Comparison of ENCODE assay signal across 10 mouse cellular contexts in the genomic region with DNA sequence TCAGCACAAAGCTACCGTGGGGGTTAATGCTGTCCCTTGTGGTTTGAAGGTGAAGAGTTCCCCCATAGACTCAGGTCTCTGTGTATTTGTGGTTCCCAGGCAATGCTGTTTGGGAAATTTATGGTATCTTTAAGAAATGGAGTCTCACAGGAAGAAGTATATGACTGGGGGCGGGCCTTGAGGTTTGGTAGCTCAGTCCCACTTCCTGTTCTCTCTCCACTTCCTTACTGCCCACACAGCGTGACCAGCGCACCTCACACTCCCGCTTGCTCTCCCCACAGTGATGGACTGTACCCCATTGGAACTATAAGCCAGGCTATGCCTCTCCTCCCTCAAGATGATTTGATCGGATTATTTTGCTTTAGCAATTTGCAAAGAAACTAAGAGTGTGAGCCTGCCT. TPM values are rescaled to one million over a fixed set of nuclear protein-coding genes. Genes with fewer than 3 reads are reported as not detected.
DNase-seq lines count a peak whose midpoint lies in the region; TF ChIP-seq lines count a peak whose summit lies in the region.
"Had no signal": no experiment of that assay in that cellular context is flagged by ENCODE, and none has a peak within 500 bp of the region (broad histone marks: within the 10 kb centered on the region; RNA-seq: fewer than 3 reads in every experiment).

No protein-coding gene starts in this region.

- no peaks in the 10 kb centered on the region for H3K27me3 ChIP-seq in spleen, adult 2 months (ENCODE audit: control insufficient read depth, insufficient read depth, low read length)
- peaks cover 13% of the 10 kb centered on the region for H3K27me3 ChIP-seq in megakaryocyte, embryonic 14.5 days (replicated peaks)
- H3K27me3 ChIP-seq: limb, embryonic 15.5 days had no signal

- no peak for TF ChIP-seq POLR2A in spleen, adult 2 months (IDR thresholded peaks at IDR 0.05; ENCODE audit: low read depth, low read length)

- intact Hi-C loops in left cerebral cortex, adult 2 months (cut with DNase I), result no loop called here

- no peaks in the 10 kb centered on the region for H3K36me3 ChIP-seq in spleen, adult 2 months (ENCODE audit: control insufficient read depth, insufficient read depth, low read length)
- peaks cover 6% of the 10 kb centered on the region for H3K36me3 ChIP-seq in megakaryocyte, embryonic 14.5 days (replicated peaks; ENCODE audit: low read length)
- H3K36me3 ChIP-seq: limb, embryonic 15.5 days had no signal

- peaks cover 37% of the 10 kb centered on the region for H3K4me1 ChIP-seq in spleen, adult 2 months (ENCODE audit: control insufficient read depth, insufficient read depth, insufficient read length)
- peaks cover 57% of the 10 kb centered on the region for H3K4me1 ChIP-seq in megakaryocyte, embryonic 14.5 days

- DNase-seq in spleen, adult 2 months (ENCODE audit: low read depth in 1 of 2, low spot score in 2 of 2), result peak; percentile 39 to 65
- DNase-seq in spleen, postnatal 14 days (ENCODE audit: low spot score in 2 of 2), result no peak
- DNase-seq in T-cell, adult 2 months (ENCODE audit: low spot score), result peak; percentile 44
- DNase-seq in thymus, postnatal 4 days, result peak; percentile 63
- no peak for DNase-seq in left cerebral cortex, adult 2 months (ENCODE audit: extremely low spot score in 1 of 2, low spot score in 2 of 2)
- DNase-seq in kidney, postnatal 36 days, result no peak
- DNase-seq: cerebellum, adult 9-11 months; right cerebral cortex, postnatal 4 days had no signal

- H3K9me3 ChIP-seq in megakaryocyte, embryonic 14.5 days, result peaks cover 13% of the 10 kb centered on the region
- H3K9me3 ChIP-seq: limb, embryonic 15.5 days had no signal

- H3K4me3 ChIP-seq in spleen, adult 2 months (ENCODE audit: extremely low read depth, insufficient read depth, insufficient read length), result no peak overlapping the region
- H3K4me3 ChIP-seq in megakaryocyte, embryonic 14.5 days (replicated peaks), result peak overlapping the region; percentile 79
- no peak overlapping the region for H3K4me3 ChIP-seq in left cerebral cortex, adult 2 months
- H3K4me3 ChIP-seq: limb, embryonic 15.5 days had no signal

- no peak for TF ChIP-seq CTCF in spleen, adult 2 months (IDR thresholded peaks at IDR 0.05; ENCODE audit: extremely low read depth, insufficient read depth, insufficient read length, insufficient replicate concordance)
- no peak for TF ChIP-seq CTCF in left cerebral cortex, adult 2 months (IDR thresholded peaks at IDR 0.05)

- WGBS in spleen, adult 2 months, result 19% methylated on average over 6 of the region's 6 CpGs

- peak overlapping the region; percentile 96 for H3K27ac ChIP-seq in spleen, adult 2 months (ENCODE audit: insufficient read depth, low read length)
- no peak overlapping the region for H3K27ac ChIP-seq in left cerebral cortex, adult 2 months
- H3K27ac ChIP-seq: limb, embryonic 15.5 days had no signal

RNA-seq across cellular contexts. Expression of a gene that starts 14.9 kb away (rescaled TPM):
- polyA plus RNA-seq in spleen, adult 2 months (2012; rRNA removed), result 64.4 and 72.8 TPM in 2 replicates
- 0.44 TPM in 1 of 2 replicates, not detected in the other for polyA plus RNA-seq in megakaryocyte, embryonic 14.5 days (2012; ENCODE audit: insufficient read depth, low replicate concordance)
- 1 to 10 TPM; 1.3 to 1.6 TPM for total RNA-seq in left cerebral cortex, adult 2 months (2021)

Comparison
In these comparisons a context has a peak if more than half of its experiments do, and no peak if none do; other contexts are left out.
1. DNase-seq: peak in spleen, adult 2 months (2 of 2), T-cell, adult 2 months (single experiment) and thymus, postnatal 4 days (single experiment); none in spleen, postnatal 14 days (0 of 2), left cerebral cortex, adult 2 months (0 of 2) and kidney, postnatal 36 days (0 of 2).
2. RNA of a gene that starts 14.9 kb away (polyA plus RNA-seq): 64.4 to 72.8 TPM in spleen, adult 2 months; 0.44 TPM in megakaryocyte, embryonic 14.5 days; every median in the first group is over 10 times any median in the second.